Mouse (Mus musculus): ENCODE data around the gene Atr.

Atr gene

GRCm38 (mm10) chr9:95857414-95858026 lies at the start of gene Atr:
Gene Atr (plus strand): TSS chr9:95857597.
- DNase-seq (ENCODE audit: low read depth, low spot score), result peak; percentile 98

- peak; percentile 77 for DNase-seq (ENCODE audit: low read depth, low spot score)
Measured at GRCm38 (mm10) chr9:95809596-95809995, 47.8 kb upstream of the Atr start.

GRCm38 (mm10) chr9:95811817-95812216 lies 45.6 kb upstream of the Atr start:
- no peak for DNase-seq (ENCODE audit: low read depth, low spot score)

- no peak for DNase-seq (ENCODE audit: low read depth, low spot score)
Measured at GRCm38 (mm10) chr9:95813721-95814531, 43.5 kb upstream of the Atr start.

- no peak for DNase-seq (ENCODE audit: low read depth, low spot score)
Measured at GRCm38 (mm10) chr9:95815015-95815673, 42.3 kb upstream of the Atr start.

GRCm38 (mm10) chr9:95815706-95816105 lies 41.7 kb upstream of the Atr start:
- DNase-seq (ENCODE audit: low read depth, low spot score), result no peak

- DNase-seq (ENCODE audit: low read depth, low spot score), result peak; percentile 45
Measured at GRCm38 (mm10) chr9:95822531-95822930, 34.9 kb upstream of the Atr start.

- DNase-seq (ENCODE audit: low read depth, low spot score), result peak; percentile 68
Measured at GRCm38 (mm10) chr9:95827565-95827964, 29.8 kb upstream of the Atr start.

GRCm38 (mm10) chr9:95832758-95833157 lies 24.6 kb upstream of the Atr start:
- no peak for DNase-seq (ENCODE audit: low read depth, low spot score)

- DNase-seq (ENCODE audit: low read depth, low spot score), result no peak
Measured at GRCm38 (mm10) chr9:95834799-95835198, 22.6 kb upstream of the Atr start.

- no peak for DNase-seq (ENCODE audit: low read depth, low spot score)
Measured at GRCm38 (mm10) chr9:95835741-95836140, 21.7 kb upstream of the Atr start.

- no peak for DNase-seq (ENCODE audit: low read depth, low spot score)
Measured at GRCm38 (mm10) chr9:95839424-95839823, 18.0 kb upstream of the Atr start.

GRCm38 (mm10) chr9:95844825-95845460 lies 12.5 kb upstream of the Atr start, which contains the start of gene Pls1:
Gene Pls1 (minus strand): TSS chr9:95845311.
- peak; percentile 96 for DNase-seq (ENCODE audit: low read depth, low spot score)

GRCm38 (mm10) chr9:95845711-95846110 lies 11.7 kb upstream of the Atr start:
- DNase-seq (ENCODE audit: low read depth, low spot score), result no peak

- DNase-seq (ENCODE audit: low read depth, low spot score), result no peak
Measured at GRCm38 (mm10) chr9:95851671-95852070, 5.7 kb upstream of the Atr start.

- DNase-seq (ENCODE audit: low read depth, low spot score), result peak; percentile 88
Measured at GRCm38 (mm10) chr9:95852896-95853295, 4.5 kb upstream of the Atr start.

GRCm38 (mm10) chr9:95854891-95855290 lies 2.5 kb upstream of the Atr start:
- DNase-seq (ENCODE audit: low read depth, low spot score), result no peak

- DNase-seq (ENCODE audit: low read depth, low spot score), result no peak
Measured at GRCm38 (mm10) chr9:95856004-95856403, 1.4 kb upstream of the Atr start.

- peak; percentile 32 for DNase-seq (ENCODE audit: low read depth, low spot score)
Measured at GRCm38 (mm10) chr9:95858027-95858570, 702 bp downstream of the Atr start.

GRCm38 (mm10) chr9:95878246-95878645 lies 20.8 kb downstream of the Atr start:
- no peak for DNase-seq (ENCODE audit: low read depth, low spot score)

GRCm38 (mm10) chr9:95882751-95883150 lies 25.4 kb downstream of the Atr start:
- no peak for DNase-seq (ENCODE audit: low read depth, low spot score)

- no peak for DNase-seq (ENCODE audit: low read depth, low spot score)
Measured at GRCm38 (mm10) chr9:95897392-95897791, 40.0 kb downstream of the Atr start.

Measured in brain, adult 2 months (tissue).